Mouse (Mus musculus) layer of hippocampus, adult 18-20 months (tissue): ENCODE measurements around the gene Ankrd10. TPM values are rescaled to one million over a fixed set of nuclear protein-coding genes. Genes with fewer than 3 reads are reported as not detected.
"Not testable (repeated sequence)": the region's sequence is repeated elsewhere in the genome, so short reads cannot be mapped to it uniquely, and the experiment has no call there.

Experiments used
- DNase-seq, 2 experiments: peaks; one replicate each; pipeline ENCODE4 v3.0.0; 2022; ENCODE audit warnings: low spot score in 2 of 2
- total RNA-seq, 2 experiments: library from RNA; stranded (reverse); gene quantifications; 2 replicates each; pipeline ENCODE4 v1.2.3; 2021

Gene Ankrd10
- total RNA-seq, 2 experiments from 2014 or later = 58.0 to 60.6 TPM

DNA sequence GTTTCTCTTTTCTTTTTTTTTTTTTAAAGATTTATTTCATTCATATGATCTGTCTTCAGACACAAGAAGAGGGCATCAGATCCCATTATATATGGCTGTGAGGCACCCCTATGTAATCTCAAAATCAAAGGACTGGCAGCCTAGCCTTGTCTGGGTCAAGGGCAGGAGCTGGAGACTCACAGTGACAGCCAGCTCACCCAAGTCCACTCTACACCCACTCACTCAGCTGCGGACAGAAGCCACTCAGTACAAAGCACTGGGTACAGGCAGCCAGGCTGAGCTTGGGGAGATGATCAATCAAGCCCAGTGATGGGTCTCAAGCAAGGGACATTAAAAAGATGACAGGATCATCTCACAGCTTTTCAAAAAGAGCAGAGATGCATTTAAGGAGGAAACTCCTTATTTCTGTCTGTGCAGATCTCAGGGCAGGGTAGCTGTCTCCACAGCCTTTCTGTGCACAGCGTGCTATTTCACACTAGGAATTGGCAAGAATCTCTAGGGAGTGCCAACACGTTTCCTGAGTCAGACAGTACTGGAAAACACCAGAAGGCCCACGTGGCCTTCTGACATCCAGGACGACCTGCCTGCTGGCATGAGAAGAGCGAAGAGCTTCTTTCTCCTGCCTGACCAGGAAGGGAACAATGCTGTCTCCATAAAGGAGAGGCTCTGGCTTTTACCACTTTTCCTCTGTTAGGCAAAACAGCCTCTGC is 21.3 kb downstream of the Ankrd10 start:
- DNase-seq = peak in 1 of 2 experiments; percentile 19

DNA sequence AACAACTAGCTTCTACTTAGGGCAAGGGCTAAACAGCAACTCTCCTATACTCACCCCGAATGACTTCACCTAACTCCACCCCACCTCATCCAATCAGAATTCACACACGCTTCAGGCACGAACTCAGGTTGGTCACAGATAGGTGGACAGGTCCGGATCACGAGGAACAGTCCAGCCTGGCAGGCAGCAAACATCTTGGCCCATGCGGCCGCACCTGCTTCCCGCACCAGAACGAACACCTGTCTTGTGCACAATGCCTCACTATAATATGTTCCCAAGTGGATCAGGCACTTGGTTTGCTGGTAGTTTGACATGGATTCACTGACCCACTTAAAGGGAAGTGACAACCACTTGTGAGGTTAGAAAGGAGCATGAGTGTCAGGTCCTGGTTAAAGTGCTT is 26.7 kb downstream of the Ankrd10 start:
- DNase-seq = no peak

DNA sequence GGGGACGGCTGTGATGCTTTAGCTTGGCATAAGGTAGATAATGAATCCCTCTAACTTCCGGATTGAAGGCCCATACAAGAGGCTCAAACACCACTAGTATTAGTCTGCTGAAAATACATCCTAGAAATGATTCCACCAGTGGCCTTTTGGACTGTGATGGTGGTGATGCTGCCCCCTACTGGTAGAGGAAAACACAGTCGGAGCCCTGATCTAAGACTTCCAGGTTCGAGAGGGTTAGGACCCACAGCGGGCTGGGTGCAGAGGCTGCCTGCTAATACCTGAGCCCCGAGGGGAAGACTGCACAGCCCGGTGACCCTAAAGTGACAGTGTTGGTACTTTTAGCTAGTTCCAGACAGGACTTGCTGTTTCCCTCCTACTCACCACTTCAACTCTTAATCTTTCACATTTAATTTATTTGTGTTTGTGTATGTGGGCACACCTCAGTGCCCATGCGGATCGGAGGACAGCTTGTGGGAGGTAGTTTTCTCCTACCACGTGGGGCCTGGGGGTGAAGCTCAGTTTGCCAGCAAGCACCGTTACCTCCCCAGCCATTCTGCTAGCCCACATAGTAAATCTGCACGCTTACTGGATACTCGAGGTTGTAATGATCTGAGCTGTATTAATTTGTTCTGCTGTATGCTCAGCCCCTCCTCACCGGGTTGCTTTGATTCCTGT is 33.4 kb downstream of the Ankrd10 start:
- peak in 1 of 2 experiments; percentile 69 for DNase-seq

DNA sequence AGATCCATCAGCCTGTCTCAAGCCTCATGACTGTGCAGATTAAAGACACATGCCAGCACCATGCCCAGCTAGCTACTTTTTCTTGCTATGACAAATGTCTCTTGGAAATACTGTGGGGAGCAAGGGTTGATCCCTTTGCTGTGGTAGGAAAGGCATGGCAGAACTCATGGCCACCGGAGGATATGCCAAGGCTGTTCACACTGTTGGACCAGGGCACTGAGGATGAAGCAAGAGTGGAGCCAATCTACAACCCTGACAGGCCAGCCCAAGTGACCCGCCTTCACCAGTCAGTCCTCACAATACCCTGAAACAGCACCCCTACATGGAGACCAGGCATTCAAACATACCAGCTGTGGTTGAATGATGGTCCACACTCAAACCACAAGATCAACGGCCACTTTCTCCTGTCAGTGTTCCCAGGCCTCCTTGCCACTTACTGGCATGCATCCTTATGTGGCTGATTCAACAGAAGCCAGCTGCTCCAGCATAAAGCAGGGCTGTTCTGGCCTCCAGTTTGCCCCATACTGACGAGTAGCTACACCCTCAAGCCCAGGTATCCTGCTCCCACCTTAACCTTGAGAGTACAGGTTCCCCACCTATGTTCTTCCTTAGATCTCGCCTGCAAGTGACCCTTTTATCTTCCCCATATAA is 35.1 kb downstream of the Ankrd10 start:
- DNase-seq = no peak

DNA sequence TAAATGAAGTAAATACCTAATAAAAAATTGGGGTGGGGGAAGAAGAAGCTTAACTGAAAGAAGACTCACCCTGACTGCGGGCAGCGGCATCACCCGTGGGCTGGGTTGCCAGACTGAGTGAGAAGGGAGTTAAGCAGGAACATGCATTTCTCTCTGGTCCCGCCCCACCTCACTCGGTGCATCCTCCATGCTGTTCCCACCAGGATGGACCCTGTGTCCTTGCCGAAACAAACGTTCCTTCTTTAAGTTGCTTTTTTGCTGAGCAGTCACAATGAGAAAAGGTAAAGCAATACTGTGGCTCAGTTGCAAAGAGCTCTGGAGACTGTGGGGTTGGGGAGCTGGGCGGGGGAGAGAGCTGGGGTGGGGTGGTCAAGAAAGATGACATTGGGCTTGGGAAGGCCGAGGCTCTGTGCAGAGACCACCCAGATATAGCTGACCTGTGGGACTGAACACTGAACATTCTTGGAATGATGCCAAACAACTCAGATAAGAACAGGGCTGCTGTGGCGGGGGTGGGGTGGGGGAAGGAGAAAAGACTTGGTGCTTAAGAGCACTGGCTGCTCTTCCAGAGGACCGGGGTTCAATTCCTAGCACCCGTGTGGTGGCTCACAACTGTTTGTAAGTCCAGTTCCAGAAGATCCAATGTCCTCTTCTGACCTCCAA is 42.2 kb downstream of the Ankrd10 start:
- no peak for DNase-seq

DNA sequence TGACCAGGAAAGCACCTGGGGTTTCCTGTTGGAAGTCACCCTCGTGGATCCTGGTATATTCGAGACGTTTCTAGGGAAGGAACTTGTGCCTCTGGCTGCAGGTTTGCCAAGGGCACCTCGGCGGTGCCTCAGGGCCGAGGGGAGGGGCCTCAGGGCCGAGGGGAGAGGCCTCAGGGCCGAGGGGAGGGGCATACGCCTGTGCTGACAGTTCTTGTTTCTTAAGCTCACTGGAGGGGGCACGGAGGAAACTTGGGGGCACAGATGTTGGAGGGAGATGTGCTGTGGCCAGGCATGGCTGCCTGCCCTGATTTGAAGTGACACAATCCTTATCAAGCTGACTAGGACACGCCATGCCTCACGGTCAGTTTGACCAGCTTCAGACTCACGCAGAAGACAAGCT is 43.3 kb downstream of the Ankrd10 start:
- DNase-seq = no peak

DNA sequence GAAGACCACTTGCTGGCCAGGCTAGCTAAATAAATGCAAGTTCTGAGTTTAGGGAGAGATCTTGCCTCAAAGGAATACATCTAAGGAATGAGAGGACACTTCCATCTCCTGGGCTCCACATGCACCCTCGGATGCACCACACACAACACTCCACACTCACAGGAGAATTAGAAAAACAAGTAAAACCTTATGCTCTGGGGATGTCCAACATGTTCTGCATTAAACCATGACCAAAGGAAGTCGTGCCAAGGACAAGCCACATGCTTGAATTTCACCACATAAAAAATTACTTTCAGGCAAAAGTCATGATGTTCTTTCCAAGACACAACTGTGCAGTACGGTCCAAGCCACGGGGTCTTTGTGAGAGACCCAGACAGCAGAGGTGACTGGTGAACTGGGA is 43.7 kb downstream of the Ankrd10 start:
- no peak for DNase-seq

DNA sequence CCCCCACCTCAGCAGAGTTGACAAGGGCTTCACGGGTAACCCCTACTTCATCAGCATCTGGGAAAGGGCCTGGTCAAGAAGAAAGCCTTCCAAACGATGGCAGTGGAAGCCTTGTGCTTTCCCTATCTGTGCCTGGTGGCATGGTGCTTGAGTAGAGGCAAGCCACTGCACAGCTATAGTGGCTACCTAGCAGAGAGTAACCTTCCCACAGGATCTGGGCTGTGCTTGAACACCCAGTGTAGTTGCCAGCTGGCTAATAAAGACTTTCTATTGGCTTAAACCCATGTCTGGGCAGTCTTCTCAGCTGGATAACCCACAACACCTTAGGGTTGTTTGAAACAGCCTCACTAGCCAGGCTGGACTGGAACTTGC is 49.2 kb downstream of the Ankrd10 start:
- no peak for DNase-seq

DNA sequence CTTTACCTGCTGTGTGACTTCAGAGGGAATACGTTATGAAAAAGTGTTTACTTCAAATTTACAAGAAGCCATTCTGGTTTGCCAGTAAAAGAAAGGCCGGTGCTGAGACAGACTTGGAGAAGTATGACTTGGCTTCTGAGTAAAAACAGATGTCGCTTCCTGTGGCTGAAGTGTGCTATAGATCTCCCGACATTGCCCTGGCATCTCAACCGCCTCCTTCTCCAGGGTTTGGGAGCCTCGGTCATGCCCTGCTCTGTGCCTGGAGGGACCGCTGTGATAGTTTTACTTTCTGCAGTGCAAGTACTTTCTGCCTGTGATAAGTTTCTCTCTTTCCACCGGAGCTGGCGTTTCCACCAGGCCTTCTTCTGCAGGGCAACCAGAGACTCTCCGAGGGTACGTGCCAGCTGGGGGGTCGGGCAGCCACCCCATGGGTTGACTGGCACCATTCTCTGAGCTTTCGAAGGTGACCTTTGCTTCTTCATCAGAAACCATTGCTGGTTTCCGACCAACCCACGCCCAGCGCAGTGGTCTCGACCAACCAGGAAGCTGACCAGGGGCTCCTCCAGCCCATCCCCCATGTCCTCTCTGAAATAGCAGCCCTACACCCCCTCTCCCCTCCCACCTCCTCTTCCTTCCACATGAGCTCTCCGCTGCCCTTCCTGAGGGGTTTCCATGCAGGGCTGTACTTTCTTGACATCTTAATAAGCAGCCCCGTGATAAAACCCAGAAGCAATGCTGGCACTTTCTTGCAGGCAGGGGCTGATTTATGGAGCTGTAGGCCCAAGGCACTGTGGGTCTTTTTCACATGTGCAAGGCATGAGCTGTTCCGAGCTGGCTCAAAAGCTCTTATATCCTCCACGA is 49.8 kb downstream of the Ankrd10 start:
- no peak for DNase-seq

DNA sequence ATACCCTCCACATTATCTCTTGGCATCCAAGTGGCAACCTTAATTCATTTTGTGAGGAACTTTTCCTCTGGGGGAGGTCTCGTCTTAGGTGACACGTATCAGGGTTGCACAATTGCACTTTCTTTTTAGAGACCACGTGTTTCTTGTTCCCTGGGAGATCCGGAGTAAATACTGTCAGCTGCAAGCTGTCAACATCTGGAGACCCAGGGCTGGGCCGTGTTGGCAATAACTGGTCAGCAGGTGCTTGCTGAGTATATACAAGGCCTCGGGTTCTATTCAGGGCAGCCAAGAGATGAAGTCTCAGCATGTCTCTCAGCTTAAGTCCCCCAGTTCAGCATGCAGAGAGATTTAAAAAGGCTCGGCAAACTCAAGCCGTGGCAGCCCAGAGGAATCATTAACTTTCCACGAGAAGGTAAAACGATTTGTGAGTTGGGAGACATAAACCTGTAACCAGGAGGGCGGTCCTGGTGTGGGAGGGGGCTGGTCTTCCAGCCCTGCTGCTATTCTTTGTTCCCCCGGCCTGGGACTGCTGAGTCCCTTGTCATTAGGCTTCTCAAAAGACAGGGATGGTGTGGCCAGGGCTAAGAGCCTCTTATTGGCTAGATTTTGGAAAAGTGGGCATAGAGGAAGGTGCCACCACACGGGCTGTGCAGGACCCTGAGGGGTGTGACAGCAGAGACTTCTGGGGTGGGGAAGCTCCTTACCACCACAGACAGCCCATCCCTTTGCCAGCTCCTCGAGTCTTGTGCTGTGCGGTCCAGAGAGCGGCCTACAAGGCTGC is 59.8 kb downstream of the Ankrd10 start:
- DNase-seq = no peak

DNA sequence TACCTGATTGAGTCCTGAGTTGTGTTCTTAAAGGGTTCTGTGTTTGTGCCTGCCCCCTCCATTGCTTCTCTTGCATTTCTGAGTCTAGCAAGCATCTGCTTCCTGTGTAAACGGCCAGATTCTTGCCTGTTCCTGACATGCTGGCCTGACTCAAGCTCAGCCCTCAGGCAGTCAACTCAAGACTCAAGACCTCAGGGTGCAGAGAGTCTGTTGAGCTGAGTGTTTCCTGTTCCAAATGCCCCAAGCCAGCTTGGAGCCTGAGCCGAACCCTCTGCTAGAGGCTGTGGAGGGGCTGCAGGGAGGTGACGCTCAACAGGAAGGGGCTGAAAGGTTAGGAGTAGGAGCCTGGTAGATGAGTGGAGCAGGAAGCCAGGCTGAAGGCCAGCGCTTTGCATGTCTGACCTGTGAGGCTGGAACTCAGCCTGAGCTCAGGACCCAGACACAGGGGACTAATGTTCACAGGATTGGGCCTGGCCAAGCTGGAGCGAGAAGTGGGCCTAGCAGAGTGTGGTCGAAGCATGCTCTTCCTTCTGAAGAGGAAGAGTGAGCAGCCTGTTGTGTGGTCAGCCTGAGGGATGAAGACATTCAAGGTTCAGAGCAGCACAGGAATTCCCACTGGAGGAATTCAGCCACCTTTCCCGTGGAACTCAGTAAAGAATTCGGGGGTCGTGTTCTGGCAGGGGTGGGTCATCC is 60.5 kb downstream of the Ankrd10 start:
- no peak for DNase-seq

DNA sequence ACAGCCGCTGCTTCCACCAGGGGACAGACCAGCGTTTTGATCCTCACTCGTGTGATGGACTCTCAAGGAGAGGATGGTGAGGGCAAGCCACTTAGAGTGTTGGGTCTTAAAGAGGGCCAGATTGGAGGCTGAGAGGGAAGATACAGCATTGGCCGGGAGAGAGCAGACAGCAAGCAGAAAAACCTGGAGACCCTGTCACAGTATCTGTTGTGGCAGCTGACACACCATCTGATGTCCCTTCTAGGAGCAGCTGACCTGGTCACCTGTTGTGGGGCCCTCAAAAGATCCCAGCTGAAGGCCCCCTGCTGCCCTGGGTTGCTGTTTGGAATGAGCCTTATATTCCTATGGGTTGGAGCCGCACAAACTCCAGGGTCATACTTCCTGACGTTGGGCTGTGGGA is 63.1 kb downstream of the Ankrd10 start:
- DNase-seq = no peak

DNA sequence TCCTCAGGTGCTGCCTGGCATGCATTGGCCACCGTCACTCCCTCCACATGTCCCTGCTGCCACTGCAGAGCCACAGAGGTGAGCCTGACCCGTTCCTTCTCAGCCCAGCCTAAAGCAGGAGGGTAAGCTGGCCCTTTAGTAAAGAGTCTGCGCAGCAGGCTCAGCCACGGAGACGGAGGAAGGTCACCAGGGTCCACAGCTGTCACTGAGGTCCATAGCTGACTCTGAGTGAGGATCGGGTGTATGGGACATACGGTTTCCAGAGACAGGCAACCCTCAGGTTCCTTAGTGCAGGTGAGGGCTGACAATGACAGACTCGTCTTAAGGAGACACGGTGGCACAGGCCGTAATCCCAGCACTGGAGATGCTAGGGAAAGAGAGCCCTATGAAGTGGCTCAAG is 63.6 kb downstream of the Ankrd10 start:
- DNase-seq = no peak

DNA sequence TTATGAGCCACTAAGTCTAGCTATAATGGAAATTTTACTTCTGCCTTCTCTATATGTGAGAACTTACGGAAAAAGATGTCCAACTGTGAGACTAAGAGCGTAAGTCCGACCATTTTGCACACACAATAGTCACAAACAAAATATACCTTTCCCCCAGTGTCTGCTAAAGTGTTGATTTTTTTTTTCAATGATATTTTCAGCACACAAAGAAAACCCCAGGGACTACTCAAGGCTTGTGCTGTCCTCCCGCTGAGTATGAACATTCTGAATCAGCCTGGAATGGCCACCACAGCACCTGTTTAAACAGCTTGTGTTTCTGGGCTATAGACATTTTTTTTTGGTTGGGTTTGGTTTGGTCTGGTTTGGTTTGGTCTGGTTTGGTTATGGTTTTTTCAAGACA is 64.8 kb downstream of the Ankrd10 start:
- no peak for DNase-seq

DNA sequence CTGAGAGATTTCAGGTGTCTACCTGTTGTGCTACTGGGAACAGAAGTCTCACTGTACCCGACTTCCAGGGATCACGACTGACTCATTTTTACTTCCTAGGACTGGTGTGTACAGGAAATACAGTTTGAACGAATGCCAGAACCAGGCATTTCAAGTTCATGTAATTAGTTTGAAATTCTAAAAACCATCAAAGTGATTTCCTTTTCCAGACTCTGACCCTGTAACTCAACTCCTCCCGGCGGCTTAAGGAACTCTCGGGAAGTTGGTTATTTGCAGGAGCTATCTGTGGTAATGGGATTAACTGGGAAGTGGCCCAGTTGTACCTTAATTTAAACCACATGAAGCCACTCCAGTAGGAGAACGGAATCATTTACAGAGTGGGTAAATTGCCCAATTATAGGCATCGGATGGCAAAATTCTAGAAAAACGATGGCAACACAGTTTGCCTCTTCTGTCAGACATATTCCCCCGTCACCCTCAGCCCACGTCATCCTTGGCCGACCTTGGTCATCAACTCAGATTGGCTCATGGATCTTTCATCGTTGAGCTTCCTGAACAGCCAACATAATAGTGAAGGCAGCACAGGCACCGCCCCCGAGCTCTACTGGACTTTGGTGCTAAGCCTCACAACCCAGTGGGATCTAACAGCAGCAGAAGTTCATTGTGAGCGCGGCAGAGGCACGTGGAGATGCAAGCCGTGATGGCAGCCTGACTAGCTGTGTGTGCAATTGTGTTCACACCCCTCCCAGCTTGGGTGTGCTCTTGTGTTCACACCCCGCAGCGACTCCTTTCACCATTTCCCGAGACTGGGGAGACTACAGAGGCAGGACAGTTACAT is 66.1 kb downstream of the Ankrd10 start:
- no peak for DNase-seq

DNA sequence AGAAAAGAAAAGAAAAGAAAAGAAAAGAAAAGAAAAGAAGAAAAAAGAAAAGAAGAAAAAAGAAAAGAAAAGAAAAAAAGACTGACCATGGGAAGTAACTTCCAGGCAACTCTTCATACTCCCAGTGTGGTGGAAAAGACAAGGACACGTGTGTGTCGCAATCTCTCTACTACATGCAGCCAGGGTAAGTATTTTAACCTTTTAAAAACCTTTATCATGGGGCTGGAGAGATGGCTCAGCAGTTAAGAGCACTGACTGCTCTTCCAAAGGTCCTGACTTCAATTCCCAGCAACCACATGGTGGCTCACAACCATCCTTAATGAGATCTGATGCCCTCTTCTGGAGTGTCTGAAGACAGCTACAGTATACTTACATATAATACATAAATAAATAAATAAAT is 67.4 kb downstream of the Ankrd10 start:
- not testable (repeated sequence) for DNase-seq

DNA sequence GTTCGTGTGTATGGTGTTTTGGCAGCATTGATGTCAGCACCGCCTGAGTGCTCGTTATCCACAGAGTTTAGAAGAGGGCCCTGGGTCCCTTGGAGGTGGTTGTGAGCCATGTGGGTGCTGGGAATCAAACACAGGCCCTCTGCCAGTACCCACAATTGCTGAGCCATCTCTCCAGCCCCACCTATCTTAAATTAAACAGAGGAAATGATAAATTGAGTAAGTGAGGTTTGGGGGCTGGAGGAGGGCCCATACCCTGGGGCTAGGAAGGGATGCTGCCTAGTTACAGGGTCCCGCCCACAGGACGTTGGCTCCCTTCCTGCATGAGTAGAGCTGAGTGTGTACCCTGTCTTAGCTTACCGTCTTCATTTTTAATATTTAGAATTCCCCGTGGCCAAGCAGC is 70.8 kb downstream of the Ankrd10 start:
- no peak for DNase-seq

DNA sequence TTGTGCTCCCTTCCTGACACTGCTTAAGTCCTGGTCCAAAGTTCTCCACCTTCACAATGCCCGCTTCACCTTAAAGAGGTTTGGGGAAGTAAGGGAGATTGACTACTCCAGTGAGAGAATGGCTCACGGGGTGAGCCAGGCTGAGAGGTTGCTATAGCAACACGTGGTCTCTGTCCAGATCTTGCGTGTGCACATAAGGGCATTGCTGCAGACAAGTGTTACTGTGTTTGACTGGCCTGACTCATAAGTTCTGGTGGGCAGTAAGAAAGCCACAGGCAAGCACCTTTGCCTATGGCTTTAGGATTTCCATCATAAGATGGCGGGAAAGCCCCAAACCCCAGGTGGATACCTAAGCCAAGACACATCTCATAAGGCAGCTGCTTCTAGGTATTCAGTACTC is 71.3 kb downstream of the Ankrd10 start:
- no peak for DNase-seq
